Mouse (Mus musculus): ENCODE results near the gene Car15.

- TF ChIP-seq POLR2A (IDR thresholded peaks at IDR 0.05; ENCODE audit: extremely low read depth, insufficient read depth, low read length) (no peak), CTCF (IDR thresholded peaks at IDR 0.05; ENCODE audit: low read depth, low read length) (no peak)
Observed at GRCm38 (mm10) chr16:17795643-17796042, 42.5 kb downstream of the Car15 start.

Measured in liver, adult 2 months (tissue).